Mouse (Mus musculus): ENCODE measurements at regions not wholly inside any gene's neighbourhood (a gene's known extent, or its start where the extent isn't known, plus 50 kb on each side); places are given as distances from the start of the nearest gene placed in this dataset.

DNA sequence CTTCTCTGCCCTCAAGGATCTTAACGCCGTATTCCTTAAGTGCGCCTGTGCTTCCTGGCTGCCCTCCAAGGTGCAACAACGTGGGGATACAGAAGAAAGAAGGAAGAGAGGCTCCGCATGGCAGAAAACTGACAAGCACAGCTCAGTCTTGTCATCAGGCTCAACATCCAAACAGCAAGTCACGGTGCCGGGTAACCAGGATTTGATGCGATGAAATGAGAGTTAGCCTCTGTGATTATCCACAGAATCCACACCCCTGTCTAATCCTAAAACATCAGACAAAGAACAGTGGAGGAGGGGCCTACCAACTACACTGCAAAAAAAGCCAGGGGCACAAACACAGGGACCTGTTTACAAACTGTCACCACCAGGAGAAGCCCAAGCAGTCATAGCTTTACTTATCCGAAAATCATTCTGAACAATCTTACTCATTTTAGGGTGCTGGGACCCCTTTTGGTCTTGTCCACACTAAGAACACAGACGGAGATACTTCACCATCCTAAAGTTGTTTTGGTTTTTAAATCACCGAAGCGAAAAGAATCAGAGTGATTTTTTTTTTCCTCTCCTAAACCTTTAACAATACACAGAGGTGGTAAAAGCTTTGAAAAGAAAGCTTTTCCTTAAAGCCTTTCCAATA lies 394.8 kb upstream of the Gm6657 start:
- Histone ChIP-seq H3K36me3 (ENCODE audit: control insufficient read depth, insufficient read depth, low read length) (no peaks in the 10 kb centered on the region), H3K27ac (ENCODE audit: low read depth, low read length) (no peak overlapping the region), H3K27me3 (ENCODE audit: control insufficient read depth, insufficient read depth, low read length) (no peaks in the 10 kb centered on the region), H3K4me3 (ENCODE audit: low read depth, low read length) (no peak overlapping the region), H3K4me2 (ENCODE audit: low read depth, low read length, severe bottlenecking) (no peak overlapping the region), H3K4me1 (replicated peaks; ENCODE audit: control insufficient read depth, insufficient read depth, low read length) (peaks cover 2% of the 10 kb centered on the region), H3K9ac (ENCODE audit: low read length) (no peak overlapping the region), H3K9me3 (ENCODE audit: control insufficient read depth, low read length) (no peaks in the 10 kb centered on the region)
- no peak for DNase-seq (ENCODE audit: low spot score)
- WGBS = 46% methylated on average over 12 of the region's 12 CpGs
- no peak for ATAC-seq (replicated peaks; ENCODE audit: low FRiP score)

- Histone ChIP-seq H3K36me3 (ENCODE audit: control insufficient read depth, insufficient read depth, low read length) (no peaks in the 10 kb centered on the region), H3K4me2 (ENCODE audit: low read depth, low read length, severe bottlenecking) (no peak overlapping the region), H3K9me3 (ENCODE audit: control insufficient read depth, low read length) (no peaks in the 10 kb centered on the region), H3K27ac (ENCODE audit: low read depth, low read length) (no peak overlapping the region), H3K4me3 (ENCODE audit: low read depth, low read length) (no peak overlapping the region), H3K4me1 (replicated peaks; ENCODE audit: control insufficient read depth, insufficient read depth, low read length) (no peaks in the 10 kb centered on the region), H3K27me3 (ENCODE audit: control insufficient read depth, insufficient read depth, low read length) (no peaks in the 10 kb centered on the region), H3K9ac (ENCODE audit: low read length) (no peak overlapping the region)
- 88% methylated on average over 7 of the region's 7 CpGs for WGBS
- ATAC-seq (replicated peaks; ENCODE audit: low FRiP score) (no peak), DNase-seq (ENCODE audit: low spot score) (no peak)
Observed at GRCm38 (mm10) chr12:77807674-77808073, 386.4 kb upstream of the Gm6657 start.

GRCm38 (mm10) chr12:77811276-77811675 lies 382.8 kb upstream of the Gm6657 start:
- Histone ChIP-seq H3K4me1 (replicated peaks; ENCODE audit: control insufficient read depth, insufficient read depth, low read length) (no peaks in the 10 kb centered on the region), H3K4me2 (ENCODE audit: low read depth, low read length, severe bottlenecking) (no peak overlapping the region), H3K9ac (ENCODE audit: low read length) (no peak overlapping the region), H3K9me3 (ENCODE audit: control insufficient read depth, low read length) (no peaks in the 10 kb centered on the region), H3K36me3 (ENCODE audit: control insufficient read depth, insufficient read depth, low read length) (no peaks in the 10 kb centered on the region), H3K4me3 (ENCODE audit: low read depth, low read length) (no peak overlapping the region), H3K27ac (ENCODE audit: low read depth, low read length) (no peak overlapping the region), H3K27me3 (ENCODE audit: control insufficient read depth, insufficient read depth, low read length) (no peaks in the 10 kb centered on the region)
- ATAC-seq (replicated peaks; ENCODE audit: low FRiP score) = no peak
- 50% methylated on average over 2 of the region's 2 CpGs for WGBS
- DNase-seq (ENCODE audit: low spot score) = peak; percentile 68

DNA sequence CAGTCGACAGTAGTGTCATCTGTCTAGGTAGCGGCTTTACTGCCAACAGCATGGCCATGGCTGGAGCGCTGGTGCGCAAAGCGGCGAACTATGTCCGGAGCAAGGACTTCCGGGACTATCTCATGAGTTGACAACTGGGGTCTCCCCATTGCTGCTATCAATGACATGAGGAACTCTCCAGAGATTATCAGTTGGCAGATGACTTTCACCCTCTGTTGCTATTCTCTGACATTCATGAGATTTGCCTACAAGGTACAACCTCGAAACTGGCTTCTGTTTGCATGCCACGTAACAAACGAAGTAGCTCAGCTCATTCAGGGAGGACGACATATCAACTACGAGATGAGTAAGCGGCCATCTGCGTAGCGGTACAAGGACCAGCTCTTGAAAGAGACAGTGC lies 374.6 kb upstream of the Gm6657 start:
- Histone ChIP-seq H3K9me3 (ENCODE audit: control insufficient read depth, low read length) (no peaks in the 10 kb centered on the region), H3K9ac (ENCODE audit: low read length) (no peak overlapping the region), H3K27ac (ENCODE audit: low read depth, low read length) (no peak overlapping the region), H3K36me3 (ENCODE audit: control insufficient read depth, insufficient read depth, low read length) (no peaks in the 10 kb centered on the region), H3K27me3 (ENCODE audit: control insufficient read depth, insufficient read depth, low read length) (no peaks in the 10 kb centered on the region), H3K4me1 (replicated peaks; ENCODE audit: control insufficient read depth, insufficient read depth, low read length) (no peaks in the 10 kb centered on the region), H3K4me2 (ENCODE audit: low read depth, low read length, severe bottlenecking) (no peak overlapping the region), H3K4me3 (ENCODE audit: low read depth, low read length) (no peak overlapping the region)
- DNase-seq (ENCODE audit: low spot score) (no peak), ATAC-seq (replicated peaks; ENCODE audit: low FRiP score) (no peak)
- 95% methylated on average over 16 of the region's 16 CpGs for WGBS

- Histone ChIP-seq H3K4me3 (ENCODE audit: low read depth, low read length) (no peak overlapping the region), H3K9ac (ENCODE audit: low read length) (no peak overlapping the region), H3K27me3 (ENCODE audit: control insufficient read depth, insufficient read depth, low read length) (no peaks in the 10 kb centered on the region), H3K9me3 (ENCODE audit: control insufficient read depth, low read length) (no peaks in the 10 kb centered on the region), H3K4me1 (replicated peaks; ENCODE audit: control insufficient read depth, insufficient read depth, low read length) (no peaks in the 10 kb centered on the region), H3K4me2 (ENCODE audit: low read depth, low read length, severe bottlenecking) (no peak overlapping the region), H3K36me3 (ENCODE audit: control insufficient read depth, insufficient read depth, low read length) (no peaks in the 10 kb centered on the region), H3K27ac (ENCODE audit: low read depth, low read length) (no peak overlapping the region)
- no peak for ATAC-seq (replicated peaks; ENCODE audit: low FRiP score)
- WGBS = 48% methylated on average over 3 of the region's 3 CpGs
- DNase-seq (ENCODE audit: low spot score) = no peak
Observed at GRCm38 (mm10) chr12:77823381-77824030, 370.5 kb upstream of the Gm6657 start.

DNA sequence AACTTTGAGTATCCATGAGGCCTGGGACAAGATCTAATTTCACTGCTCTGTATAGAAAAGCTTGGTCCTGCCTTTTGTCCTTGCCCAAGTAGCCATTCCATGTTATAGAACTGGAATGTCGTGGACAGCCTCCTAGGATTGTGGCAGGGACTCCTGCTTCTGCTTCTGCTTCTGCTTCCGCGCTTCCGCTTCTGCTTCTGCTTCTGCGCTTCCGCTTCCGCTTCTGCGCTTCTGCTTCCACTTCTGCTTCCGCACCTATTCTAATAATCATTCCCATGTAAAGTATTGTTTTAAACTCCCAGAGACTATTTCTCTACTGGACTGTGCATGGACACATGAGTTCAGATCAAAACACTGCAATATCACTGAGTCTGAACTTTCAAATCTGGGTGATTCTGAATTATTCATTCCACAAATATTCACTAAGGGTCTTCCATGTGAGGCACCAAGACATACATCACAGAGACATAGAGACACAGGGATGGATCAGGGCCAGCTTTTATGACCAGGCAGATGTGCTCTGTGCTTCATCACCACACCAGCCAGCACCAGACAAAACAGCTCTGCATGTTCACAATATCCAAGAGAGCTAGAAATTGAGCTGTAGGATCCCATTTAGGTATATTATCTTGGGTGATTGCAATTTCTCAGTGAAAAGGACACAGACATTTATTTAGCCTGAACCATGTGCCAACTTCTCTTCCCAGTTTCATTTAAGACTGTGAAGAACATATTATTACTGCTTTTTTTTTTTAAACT lies 360.5 kb upstream of the Gm6657 start:
- H3K9ac ChIP-seq (ENCODE audit: low read length) = no peak overlapping the region

DNA sequence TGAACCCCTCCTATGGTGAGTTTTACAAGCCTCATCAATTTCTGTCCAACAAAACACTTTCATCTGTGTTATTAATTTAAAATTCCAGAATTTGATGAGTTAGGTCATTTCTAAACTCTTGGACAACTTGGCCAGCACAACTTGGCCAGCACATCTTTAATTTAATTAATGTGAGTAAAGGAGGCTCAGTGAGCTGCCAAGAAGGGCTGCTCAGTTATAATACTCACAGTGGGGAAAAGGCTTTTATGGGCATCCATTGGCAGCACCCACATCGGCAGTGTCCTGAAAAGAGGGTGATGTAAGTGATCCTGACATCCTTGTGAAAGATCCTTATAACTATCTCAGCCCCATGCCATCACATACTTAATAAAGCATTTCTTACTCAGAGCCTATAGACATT lies 359.2 kb upstream of the Gm6657 start:
- DNase-seq (ENCODE audit: low spot score) (no peak), ATAC-seq (replicated peaks; ENCODE audit: low FRiP score) (no peak)
- Histone ChIP-seq H3K4me1 (replicated peaks; ENCODE audit: control insufficient read depth, insufficient read depth, low read length) (no peaks in the 10 kb centered on the region), H3K4me3 (ENCODE audit: low read depth, low read length) (no peak overlapping the region), H3K36me3 (ENCODE audit: control insufficient read depth, insufficient read depth, low read length) (no peaks in the 10 kb centered on the region), H3K4me2 (ENCODE audit: low read depth, low read length, severe bottlenecking) (no peak overlapping the region), H3K27me3 (ENCODE audit: control insufficient read depth, insufficient read depth, low read length) (no peaks in the 10 kb centered on the region), H3K27ac (ENCODE audit: low read depth, low read length) (no peak overlapping the region), H3K9me3 (ENCODE audit: control insufficient read depth, low read length) (no peaks in the 10 kb centered on the region), H3K9ac (ENCODE audit: low read length) (no peak overlapping the region)
- 92% methylated on average over 1 of the region's 1 CpGs for whole genome bisulfite sequencing

More for the DNA sequence above, 360.5 kb upstream of the Gm6657 start:
- H3K27ac ChIP-seq (ENCODE audit: low read depth, low read length) = no peak overlapping the region
- no peak overlapping the region for H3K4me2 ChIP-seq (ENCODE audit: low read depth, low read length, severe bottlenecking)
- H3K4me1 ChIP-seq (replicated peaks; ENCODE audit: control insufficient read depth, insufficient read depth, low read length) = no peaks in the 10 kb centered on the region
- DNase-seq (ENCODE audit: low spot score) (no peak), ATAC-seq (replicated peaks; ENCODE audit: low FRiP score) (no peak)
- H3K36me3 ChIP-seq (ENCODE audit: control insufficient read depth, insufficient read depth, low read length) = no peaks in the 10 kb centered on the region
- no peak overlapping the region for H3K4me3 ChIP-seq (ENCODE audit: low read depth, low read length)
- WGBS = 93% methylated on average over 9 of the region's 9 CpGs
- no peaks in the 10 kb centered on the region for H3K9me3 ChIP-seq (ENCODE audit: control insufficient read depth, low read length)
- H3K27me3 ChIP-seq (ENCODE audit: control insufficient read depth, insufficient read depth, low read length) = no peaks in the 10 kb centered on the region

- Histone ChIP-seq H3K27me3 (ENCODE audit: control insufficient read depth, insufficient read depth, low read length) (no peaks in the 10 kb centered on the region), H3K4me2 (ENCODE audit: low read depth, low read length, severe bottlenecking) (no peak overlapping the region), H3K4me3 (ENCODE audit: low read depth, low read length) (no peak overlapping the region), H3K36me3 (ENCODE audit: control insufficient read depth, insufficient read depth, low read length) (no peaks in the 10 kb centered on the region), H3K27ac (ENCODE audit: low read depth, low read length) (no peak overlapping the region), H3K9ac (ENCODE audit: low read length) (no peak overlapping the region), H3K4me1 (replicated peaks; ENCODE audit: control insufficient read depth, insufficient read depth, low read length) (no peaks in the 10 kb centered on the region), H3K9me3 (ENCODE audit: control insufficient read depth, low read length) (no peaks in the 10 kb centered on the region)
- ATAC-seq (replicated peaks; ENCODE audit: low FRiP score) (no peak), DNase-seq (ENCODE audit: low spot score) (no peak)
- 72% methylated on average over 2 of the region's 2 CpGs for WGBS
Observed at GRCm38 (mm10) chr12:77836231-77836630, 357.8 kb upstream of the Gm6657 start.

All from forebrain, embryonic 11.5 days (tissue).